Mouse (Mus musculus) lung, embryonic 16.5 days (tissue): ENCODE results near the gene Kdm6b. TPM values are rescaled to one million over a fixed set of nuclear protein-coding genes. Genes with fewer than 3 reads are reported as not detected.

Source experiments
- ATAC-seq: fragments of 200-750 bp; cut with Nextera tagmentation; 2 replicates; pipeline ENCODE4 v1.8.0; 2017; ENCODE audit warnings: low read depth, mild to moderate bottlenecking, moderate library complexity
- H3K27ac ChIP-seq: fragments of 300-500 bp; sonication (generic); 2 replicates; pipeline ENCODE4 v1.5.1; 2014; ENCODE audit warnings: mild to moderate bottlenecking, control low read depth, low read length
- H3K27me3 ChIP-seq: fragments of 300-500 bp; sonication (generic); 2 replicates; pipeline ENCODE4 v1.6.1; 2014; ENCODE audit warnings: low read depth, low read length, mixed read lengths; ENCODE audit not compliant: control insufficient read depth, insufficient read depth
- H3K36me3 ChIP-seq: fragments of 300-500 bp; sonication (generic); 2 replicates; pipeline ENCODE4 v1.6.1; 2014; ENCODE audit warnings: low read length; ENCODE audit not compliant: control insufficient read depth, insufficient read depth
- H3K4me1 ChIP-seq: fragments of 300-500 bp; sonication (generic); replicated peaks from 2 replicates; pipeline ENCODE4 v1.6.1; 2014; ENCODE audit warnings: low read length, mixed read lengths; ENCODE audit not compliant: control insufficient read depth, insufficient read depth
- H3K4me2 ChIP-seq: fragments of 300-500 bp; sonication (generic); 2 replicates; pipeline ENCODE4 v1.6.1; 2014; ENCODE audit warnings: low read depth, low read length, control low read depth
- H3K4me3 ChIP-seq: fragments of 300-500 bp; sonication (generic); 2 replicates; pipeline ENCODE4 v1.5.1; 2014; ENCODE audit warnings: mild to moderate bottlenecking, low read length, control low read depth
- H3K9ac ChIP-seq: fragments of 300-500 bp; sonication (generic); 2 replicates; pipeline ENCODE4 v1.6.1; 2014; ENCODE audit warnings: low read length, control low read depth
- H3K9me3 ChIP-seq: fragments of 300-500 bp; sonication (generic); 2 replicates; pipeline ENCODE4 v1.6.1; 2016; ENCODE audit warnings: low read length; ENCODE audit not compliant: control insufficient read depth
- WGBS: fragments of 180-500 bp; shearing (Covaris S2); extraction: QIAGEN DNeasy Blood & Tissue Kit; methylation state at CpG from one replicate; pipeline ENCODE4 v1.1.7; 2014; 5-methylcytosine and 5-hydroxymethylcytosine counted together
- polyA plus RNA-seq: library from polyadenylated mRNA; unstranded; fragments of >200 nt; fragmentation: Nextera tagmentation; extraction: Ambion mirVana; gene quantifications from 2 replicates; pipeline ENCODE4 v1.2.1, GENCODE M21; 2015

Gene Kdm6b
- polyA plus RNA-seq, 1 experiment from 2014 or later = 26.0 TPM

DNA sequence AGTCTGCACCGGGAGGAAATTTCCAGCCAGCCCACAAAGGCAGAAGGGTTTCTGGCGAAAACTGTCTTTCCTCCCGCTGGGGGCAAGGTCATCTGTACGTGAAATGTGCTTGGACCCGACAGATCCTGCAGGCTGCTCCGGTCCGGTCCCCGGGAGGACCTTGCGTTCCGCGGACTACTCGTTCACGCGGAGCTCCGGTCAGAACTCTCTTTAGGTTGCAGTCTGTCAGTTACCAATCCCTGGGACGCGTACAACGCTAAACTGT, 3.5 kb downstream of the Kdm6b start:
- Histone ChIP-seq H3K27ac (peak overlapping the region; percentile 96), H3K4me3 (peak overlapping the region; percentile 77), H3K4me2 (peak overlapping the region; percentile 91), H3K4me1 (peaks cover 41% of the 10 kb centered on the region), H3K9ac (peak overlapping the region; percentile 93), H3K27me3 (no peaks in the 10 kb centered on the region), H3K36me3 (peaks cover 31% of the 10 kb centered on the region), H3K9me3 (no peaks in the 10 kb centered on the region)
- WGBS = under 1% methylated on average over 18 of the region's 18 CpGs
- no peak for ATAC-seq

DNA sequence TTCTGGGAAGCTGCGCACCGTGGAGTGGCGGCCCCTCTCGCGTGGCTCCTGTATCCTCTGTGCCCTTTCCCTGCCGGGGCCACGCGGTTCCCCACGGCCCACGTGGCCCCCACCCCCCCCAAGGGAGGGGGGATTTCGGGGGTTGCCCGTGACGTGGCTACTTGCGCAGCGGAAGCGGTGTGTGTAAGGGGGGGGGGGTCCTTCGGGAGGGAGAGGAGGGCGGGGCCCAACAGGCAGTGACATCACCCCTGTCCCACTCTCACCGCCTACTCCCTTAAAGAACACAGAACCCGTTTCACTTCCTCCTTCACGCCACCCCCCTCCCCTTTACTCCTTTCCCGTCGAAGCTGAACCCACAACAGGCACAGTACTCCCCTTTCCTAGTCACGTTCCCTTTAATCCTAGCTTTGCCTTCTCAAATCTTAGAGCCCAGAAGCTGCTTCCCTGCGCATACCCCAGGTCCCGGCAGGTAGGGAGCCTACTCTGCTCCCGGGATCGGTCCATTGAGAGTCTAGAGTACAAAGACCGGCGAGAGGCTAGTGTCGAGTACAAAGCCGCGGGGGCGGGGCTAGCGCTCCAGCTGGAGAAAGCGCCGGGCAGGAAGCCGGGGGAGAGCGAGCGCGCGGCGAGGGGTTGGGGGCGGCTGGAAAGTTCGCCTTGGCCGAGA, 4.0 kb downstream of the Kdm6b start:
- under 1% methylated on average over 36 of the region's 46 CpGs for WGBS
- Histone ChIP-seq H3K4me3 (peak overlapping the region; percentile 77), H3K9me3 (no peaks in the 10 kb centered on the region), H3K9ac (peak overlapping the region; percentile 93), H3K36me3 (peaks cover 34% of the 10 kb centered on the region), H3K4me2 (peak overlapping the region; percentile 91), H3K27me3 (no peaks in the 10 kb centered on the region), H3K27ac (peak overlapping the region; percentile 96), H3K4me1 (peaks cover 37% of the 10 kb centered on the region)
- ATAC-seq = peak; percentile 60

DNA sequence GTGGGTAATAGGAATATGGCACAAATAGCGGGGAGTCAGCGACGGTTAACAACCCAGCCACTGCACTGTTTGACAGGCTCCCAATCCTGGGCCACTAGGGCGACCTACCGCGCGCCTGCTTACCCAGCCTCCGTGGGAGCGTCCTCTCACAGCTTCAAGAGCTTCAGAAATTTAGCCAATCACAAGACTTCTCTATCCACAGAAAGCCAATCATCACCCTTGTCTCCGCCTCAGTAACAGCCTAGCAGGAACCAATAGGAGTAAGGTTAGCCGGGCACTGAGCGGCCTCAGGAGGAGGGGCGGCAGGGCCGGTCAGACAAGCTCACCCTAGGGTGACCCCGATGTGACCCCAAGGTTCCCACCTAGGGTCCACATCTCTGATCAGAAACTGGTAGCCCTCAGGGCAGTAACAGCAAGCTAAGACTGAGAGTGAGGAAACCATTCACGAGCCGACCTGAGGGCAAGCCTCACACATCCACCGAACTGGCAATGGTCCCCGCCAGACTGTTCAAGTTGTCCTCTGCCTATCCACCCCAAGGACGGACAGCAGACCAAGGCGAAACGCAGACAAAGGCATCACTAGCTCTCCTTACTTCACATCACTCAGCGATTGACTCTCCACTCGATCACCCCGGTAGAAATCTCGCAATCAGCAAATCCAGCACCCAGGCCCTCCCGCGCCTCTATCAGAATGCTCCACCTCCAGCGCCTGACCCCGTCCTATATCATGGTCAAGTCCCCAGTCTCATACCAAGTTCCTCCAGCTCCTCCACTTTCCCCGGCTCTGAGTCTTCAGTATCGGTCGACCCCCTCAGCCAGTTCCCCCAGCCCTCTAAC, 4.7 kb downstream of the Kdm6b start:
- peak overlapping the region; percentile 96 for H3K27ac ChIP-seq
- 1% methylated on average over 33 of the region's 33 CpGs for WGBS
- no peaks in the 10 kb centered on the region for H3K27me3 ChIP-seq
- no peaks in the 10 kb centered on the region for H3K9me3 ChIP-seq
- H3K9ac ChIP-seq = peak overlapping the region; percentile 93
- peak overlapping the region; percentile 77 for H3K4me3 ChIP-seq
- peak; percentile 68 for ATAC-seq
- peak overlapping the region; percentile 91 for H3K4me2 ChIP-seq
- H3K36me3 ChIP-seq = peaks cover 41% of the 10 kb centered on the region
- peaks cover 29% of the 10 kb centered on the region for H3K4me1 ChIP-seq

DNA sequence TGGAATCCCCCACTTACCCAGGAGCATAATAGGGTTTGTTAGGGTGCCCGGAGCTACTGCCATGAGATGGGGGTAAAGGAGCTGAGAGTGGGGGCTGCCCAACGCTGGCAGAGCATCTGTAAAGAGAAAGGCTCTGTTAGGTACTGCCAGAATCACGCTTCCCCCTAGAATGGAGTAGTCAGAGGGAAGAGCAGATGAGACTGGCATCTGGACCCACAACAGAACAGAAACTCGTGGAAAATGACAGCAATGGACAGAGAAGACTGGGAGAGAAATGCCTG, 5.8 kb downstream of the Kdm6b start:
- Histone ChIP-seq H3K4me2 (peak overlapping the region; percentile 91; the same call in 1 of the 2 replicates), H3K9me3 (no peaks in the 10 kb centered on the region), H3K27me3 (no peaks in the 10 kb centered on the region), H3K36me3 (peaks cover 44% of the 10 kb centered on the region), H3K27ac (0 out of 2 replicates have a peak overlapping the region, but pooled peaks have one; percentile 2), H3K9ac (peak overlapping the region; percentile 56; the same call in 1 of the 2 replicates), H3K4me3 (no peak overlapping the region), H3K4me1 (peaks cover 18% of the 10 kb centered on the region)
- no peak for ATAC-seq
- WGBS = 76% methylated on average over 4 of the region's 4 CpGs

DNA sequence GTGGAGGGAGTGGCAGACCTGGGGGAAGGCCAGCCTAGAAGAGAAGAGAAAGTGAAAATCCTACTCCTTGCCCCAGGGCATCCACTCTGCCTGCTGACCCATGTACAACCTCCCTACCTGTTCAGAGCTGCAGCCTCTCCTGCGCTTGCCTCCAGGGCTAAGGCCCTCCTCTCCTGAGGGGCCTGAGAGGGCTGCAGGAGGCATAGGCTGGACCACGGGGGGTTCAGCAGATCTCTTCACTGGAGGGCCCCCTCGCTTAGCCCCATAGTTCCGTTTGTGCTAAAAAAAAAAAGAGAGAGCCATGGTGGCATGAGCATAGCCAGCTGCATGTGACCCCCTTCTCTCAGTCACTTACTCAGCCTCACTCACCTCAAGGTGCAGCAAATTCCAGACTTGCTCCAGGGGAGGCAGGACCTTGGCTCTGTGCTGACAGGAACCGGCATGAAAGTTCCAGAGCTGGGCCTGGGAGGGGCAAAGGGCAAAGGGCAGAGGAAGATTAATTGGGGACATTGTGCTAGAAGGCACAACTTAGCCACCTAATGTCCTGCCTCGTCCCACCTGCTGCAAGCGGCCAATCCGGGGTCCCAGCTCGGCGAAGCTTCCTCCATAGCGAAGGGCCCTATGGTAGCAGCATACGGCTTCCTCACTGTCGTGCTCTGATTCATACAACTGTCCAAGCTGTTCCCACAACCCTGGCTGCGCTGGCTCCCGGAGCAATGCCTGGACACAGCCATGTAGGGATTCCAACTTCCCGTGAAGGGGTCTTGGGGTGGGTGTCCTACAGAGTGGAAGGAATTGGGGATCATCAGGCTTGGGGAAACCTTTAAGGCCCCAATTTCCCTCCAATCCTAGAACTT, 6.4 kb downstream of the Kdm6b start:
- no peak overlapping the region for H3K27ac ChIP-seq
- no peak overlapping the region for H3K4me3 ChIP-seq
- H3K9ac ChIP-seq = no peak overlapping the region
- peaks cover 45% of the 10 kb centered on the region for H3K36me3 ChIP-seq
- 86% methylated on average over 16 of the region's 16 CpGs for WGBS
- H3K4me1 ChIP-seq = peaks cover 12% of the 10 kb centered on the region
- no peak for ATAC-seq
- H3K9me3 ChIP-seq = no peaks in the 10 kb centered on the region
- no peaks in the 10 kb centered on the region for H3K27me3 ChIP-seq
- no peak overlapping the region for H3K4me2 ChIP-seq

DNA sequence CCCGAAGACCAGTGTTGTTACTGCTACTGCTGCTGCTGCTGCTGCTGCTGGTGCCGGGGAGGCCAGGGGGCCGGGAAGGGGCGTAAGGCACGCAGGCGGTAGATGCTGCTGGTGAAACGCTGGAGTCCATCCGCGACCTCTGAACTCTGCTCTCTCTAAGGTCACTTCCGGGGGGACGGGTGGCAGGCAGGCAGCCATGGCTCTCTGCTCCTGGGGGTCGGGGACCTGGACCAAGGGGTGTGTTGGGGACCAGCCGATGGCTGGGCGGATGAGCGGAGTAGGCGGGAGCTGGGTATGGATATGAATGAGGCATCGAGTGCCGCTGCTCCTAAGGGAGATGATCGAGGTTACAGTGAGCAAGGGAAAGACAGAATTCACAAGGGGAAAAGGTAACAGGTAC, 7.2 kb downstream of the Kdm6b start:
- no peak overlapping the region for H3K4me3 ChIP-seq
- 81% methylated on average over 19 of the region's 19 CpGs for WGBS
- no peak overlapping the region for H3K4me2 ChIP-seq
- H3K4me1 ChIP-seq = peaks cover 12% of the 10 kb centered on the region
- ATAC-seq = no peak
- no peaks in the 10 kb centered on the region for H3K9me3 ChIP-seq
- H3K9ac ChIP-seq = no peak overlapping the region
- H3K36me3 ChIP-seq = peaks cover 53% of the 10 kb centered on the region
- H3K27ac ChIP-seq = no peak overlapping the region
- H3K27me3 ChIP-seq = no peaks in the 10 kb centered on the region

DNA sequence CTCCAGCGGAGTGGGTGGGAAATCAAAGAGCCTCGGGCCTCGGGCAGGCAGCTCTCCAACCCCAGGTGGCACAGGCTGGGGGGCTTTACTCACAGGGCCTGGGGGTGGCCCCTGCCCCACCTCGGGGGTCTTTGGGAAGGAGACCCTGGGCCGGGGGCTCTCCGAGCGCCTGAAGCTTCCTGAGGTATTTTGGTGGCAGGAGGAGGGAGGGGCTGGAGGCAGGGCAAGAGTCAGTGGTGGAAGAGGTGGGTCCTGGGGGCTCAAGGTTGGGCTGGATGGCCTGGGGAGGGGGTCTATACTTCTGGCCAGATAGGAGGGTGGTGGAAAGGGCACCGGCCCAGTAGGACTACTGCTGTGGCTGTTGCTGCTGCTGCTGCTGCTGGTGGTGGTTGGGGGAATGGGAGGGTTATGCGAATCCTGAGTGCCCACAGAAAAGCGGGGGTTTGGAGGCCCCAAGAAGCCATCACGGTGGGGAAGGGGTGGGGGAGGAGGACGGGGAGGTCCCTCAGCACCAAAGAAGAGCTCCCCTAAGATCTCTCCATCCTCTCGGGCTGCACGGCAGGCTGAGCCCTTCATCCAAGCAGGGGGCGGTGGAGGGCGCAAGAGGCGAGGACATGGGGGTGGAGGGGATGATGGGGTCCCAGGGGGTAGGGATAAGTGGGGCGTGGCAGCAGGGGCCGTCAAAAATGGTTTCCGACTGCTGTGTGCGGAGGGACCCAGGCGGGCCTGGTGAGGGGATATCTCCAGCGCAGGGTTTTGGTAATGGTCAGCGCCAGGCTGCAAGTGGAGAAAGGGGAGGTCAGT, 7.9 kb downstream of the Kdm6b start:
- Histone ChIP-seq H3K4me1 (peaks cover 12% of the 10 kb centered on the region), H3K36me3 (peaks cover 59% of the 10 kb centered on the region), H3K9ac (no peak overlapping the region), H3K27ac (no peak overlapping the region), H3K9me3 (no peaks in the 10 kb centered on the region), H3K4me2 (no peak overlapping the region), H3K27me3 (no peaks in the 10 kb centered on the region), H3K4me3 (no peak overlapping the region)
- WGBS = 87% methylated on average over 24 of the region's 24 CpGs
- ATAC-seq = no peak

DNA sequence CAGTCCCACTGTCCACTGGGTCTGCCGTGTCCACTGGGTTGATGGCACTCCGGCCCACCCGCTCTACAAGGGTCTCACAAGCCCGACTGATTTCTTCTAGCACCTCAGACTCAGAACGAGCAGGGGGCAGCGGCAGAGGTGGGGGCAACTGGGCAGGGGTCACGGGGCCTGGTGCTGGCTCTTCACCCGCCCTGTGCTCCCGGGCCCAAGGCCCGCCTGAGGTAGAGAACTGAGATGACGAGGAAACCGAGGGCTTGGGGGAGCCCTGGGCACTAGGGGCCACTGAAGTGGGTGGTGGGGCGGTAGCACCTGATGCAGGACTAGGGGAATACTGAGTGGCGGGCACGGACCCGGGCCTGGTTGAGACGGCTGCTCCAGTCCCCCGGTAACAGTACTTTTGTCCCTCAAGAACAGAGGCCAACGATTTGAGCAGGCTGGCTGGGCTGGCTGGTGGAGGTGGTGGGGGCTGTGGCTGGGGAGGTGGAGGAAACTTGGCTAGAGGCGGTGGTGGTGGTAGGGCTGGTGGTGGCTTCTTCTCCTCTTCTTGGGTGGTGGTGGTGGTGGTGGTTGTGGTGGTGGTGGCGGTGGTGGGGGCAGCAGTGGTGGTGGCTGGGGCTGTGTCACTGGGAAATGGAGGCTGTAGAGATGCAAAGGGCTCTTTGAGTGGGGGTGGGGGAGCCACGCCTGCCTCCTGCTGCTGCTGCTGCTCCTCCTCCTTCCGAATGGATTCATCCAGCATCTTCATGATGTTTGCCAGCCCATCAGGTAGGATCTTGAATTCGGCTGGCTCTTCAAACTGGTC, 8.7 kb downstream of the Kdm6b start:
- Histone ChIP-seq H3K9ac (no peak overlapping the region), H3K9me3 (no peaks in the 10 kb centered on the region), H3K4me1 (peaks cover 16% of the 10 kb centered on the region), H3K36me3 (peaks cover 66% of the 10 kb centered on the region), H3K4me2 (no peak overlapping the region), H3K27ac (no peak overlapping the region), H3K4me3 (no peak overlapping the region), H3K27me3 (no peaks in the 10 kb centered on the region)
- no peak for ATAC-seq
- 89% methylated on average over 23 of the region's 24 CpGs for WGBS
